Mouse (Mus musculus): Measurements from ENCODE around the gene Aldh3a1. TPM values are rescaled to one million over a fixed set of nuclear protein-coding genes. Genes with fewer than 3 reads are reported as not detected.
A peak's percentile ranks its signal among the peaks of the same experiment; 100 is the strongest.
"Not testable (repeated sequence)": the region's sequence is repeated elsewhere in the genome, so short reads cannot be mapped to it uniquely, and the experiment has no call there.

Gene Aldh3a1
- polyA plus RNA-seq, 1 experiment = not detected

DNA sequence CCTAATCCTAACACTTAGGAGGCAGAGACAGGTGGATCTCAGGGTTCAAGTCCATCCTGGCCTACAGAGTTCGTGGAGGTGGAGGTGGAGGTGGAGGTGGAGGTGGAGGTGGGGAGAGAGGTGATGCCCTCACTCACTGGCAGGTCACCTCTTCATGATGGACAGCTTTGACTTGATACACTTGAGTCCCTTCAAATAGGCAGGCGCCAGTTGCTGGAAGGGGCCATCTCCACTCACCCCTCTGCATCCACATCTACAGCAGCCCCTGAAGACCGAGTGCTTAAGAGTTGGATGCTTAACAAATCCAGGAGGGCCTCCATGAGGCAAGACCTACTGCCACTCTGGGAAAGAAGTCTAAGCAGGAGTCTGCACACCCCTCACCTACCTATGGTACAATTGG lies 44.0 kb upstream of the Aldh3a1 start:
- H3K4me1 ChIP-seq (ENCODE audit: control insufficient read depth, insufficient read depth, low read length) = no peaks in the 10 kb centered on the region
- peaks cover 85% of the 10 kb centered on the region for H3K36me3 ChIP-seq (ENCODE audit: control insufficient read depth, insufficient read depth, low read length, poor library complexity, severe bottlenecking)
- no peaks in the 10 kb centered on the region for H3K27me3 ChIP-seq (ENCODE audit: control insufficient read depth, insufficient read depth, low read length, poor library complexity, severe bottlenecking)
- H3K27ac ChIP-seq (ENCODE audit: insufficient read depth, low read length) = no peak overlapping the region
- no peak for TF ChIP-seq POLR2A (IDR thresholded peaks at IDR 0.05; ENCODE audit: insufficient read depth, low read length)
- no peak for TF ChIP-seq EP300 (IDR thresholded peaks at IDR 0.05; ENCODE audit: insufficient read depth, low read depth, low read length)
- H3K9ac ChIP-seq (ENCODE audit: low read depth, poor library complexity, severe bottlenecking) = no peak overlapping the region
- no peaks in the 10 kb centered on the region for H3K9me3 ChIP-seq (replicated peaks; ENCODE audit: control insufficient read depth, insufficient read depth, low read length, poor library complexity, severe bottlenecking)
- H3K4me3 ChIP-seq (ENCODE audit: low read depth, low read length) = no peak overlapping the region

DNA sequence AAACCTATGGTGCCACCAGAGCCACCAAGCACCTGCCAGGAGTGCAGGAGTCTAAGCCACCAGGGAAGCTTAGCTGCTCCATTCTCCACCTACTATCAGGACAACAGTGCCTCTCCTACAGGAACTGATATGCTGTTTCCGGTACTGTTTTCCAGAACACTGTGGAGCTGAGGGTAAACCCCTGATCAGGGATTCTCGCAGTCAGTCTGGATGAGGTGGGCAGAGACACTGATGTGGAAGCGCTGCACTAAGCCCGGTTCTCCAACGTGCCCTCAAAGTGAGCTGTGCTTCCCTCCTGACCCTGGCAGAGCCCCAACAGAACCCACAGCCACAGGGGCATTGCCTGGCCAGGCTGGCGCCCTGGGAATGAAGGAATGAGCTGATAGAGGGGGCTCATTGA lies 43.0 kb upstream of the Aldh3a1 start:
- Histone ChIP-seq H3K9ac (ENCODE audit: low read depth, poor library complexity, severe bottlenecking) (no peak overlapping the region), H3K27me3 (ENCODE audit: control insufficient read depth, insufficient read depth, low read length, poor library complexity, severe bottlenecking) (no peaks in the 10 kb centered on the region), H3K27ac (ENCODE audit: insufficient read depth, low read length) (no peak overlapping the region), H3K4me1 (ENCODE audit: control insufficient read depth, insufficient read depth, low read length) (no peaks in the 10 kb centered on the region), H3K4me3 (ENCODE audit: low read depth, low read length) (no peak overlapping the region), H3K9me3 (replicated peaks; ENCODE audit: control insufficient read depth, insufficient read depth, low read length, poor library complexity, severe bottlenecking) (no peaks in the 10 kb centered on the region), H3K36me3 (ENCODE audit: control insufficient read depth, insufficient read depth, low read length, poor library complexity, severe bottlenecking) (peaks cover 76% of the 10 kb centered on the region)
- TF ChIP-seq EP300 (IDR thresholded peaks at IDR 0.05; ENCODE audit: insufficient read depth, low read depth, low read length) (no peak), CTCF (IDR thresholded peaks at IDR 0.05; ENCODE audit: low read depth, low read length) (no peak), POLR2A (IDR thresholded peaks at IDR 0.05; ENCODE audit: insufficient read depth, low read length) (no peak)

DNA sequence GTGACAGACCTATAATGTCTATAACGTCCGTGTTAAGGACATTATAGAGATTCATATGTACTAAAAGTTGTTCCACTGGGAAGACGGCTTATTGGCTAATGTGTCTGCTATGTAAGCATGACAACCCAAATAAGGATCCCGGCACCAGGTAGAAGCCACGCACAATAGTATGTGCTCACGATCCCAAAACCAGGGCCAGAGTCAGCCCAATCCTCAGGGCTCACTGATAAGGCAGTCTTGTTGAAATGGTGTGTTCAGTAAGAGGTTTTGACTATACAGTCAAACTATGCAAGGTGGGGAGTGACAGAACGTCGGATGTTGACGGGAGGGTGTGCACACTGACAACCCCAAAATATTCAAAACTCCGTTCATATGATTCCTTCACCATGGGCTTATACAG lies 42.5 kb upstream of the Aldh3a1 start:
- H3K27me3 ChIP-seq (ENCODE audit: control insufficient read depth, insufficient read depth, low read length, poor library complexity, severe bottlenecking) = no peaks in the 10 kb centered on the region
- no peak overlapping the region for H3K4me3 ChIP-seq (ENCODE audit: low read depth, low read length)
- H3K36me3 ChIP-seq (ENCODE audit: control insufficient read depth, insufficient read depth, low read length, poor library complexity, severe bottlenecking) = peaks cover 72% of the 10 kb centered on the region
- H3K4me1 ChIP-seq (ENCODE audit: control insufficient read depth, insufficient read depth, low read length) = no peaks in the 10 kb centered on the region
- H3K9me3 ChIP-seq (replicated peaks; ENCODE audit: control insufficient read depth, insufficient read depth, low read length, poor library complexity, severe bottlenecking) = no peaks in the 10 kb centered on the region
- no peak overlapping the region for H3K9ac ChIP-seq (ENCODE audit: low read depth, poor library complexity, severe bottlenecking)
- TF ChIP-seq EP300 (IDR thresholded peaks at IDR 0.05; ENCODE audit: insufficient read depth, low read depth, low read length) (no peak), POLR2A (IDR thresholded peaks at IDR 0.05; ENCODE audit: insufficient read depth, low read length) (no peak), CTCF (IDR thresholded peaks at IDR 0.05; ENCODE audit: low read depth, low read length) (no peak)
- no peak overlapping the region for H3K27ac ChIP-seq (ENCODE audit: insufficient read depth, low read length)

DNA sequence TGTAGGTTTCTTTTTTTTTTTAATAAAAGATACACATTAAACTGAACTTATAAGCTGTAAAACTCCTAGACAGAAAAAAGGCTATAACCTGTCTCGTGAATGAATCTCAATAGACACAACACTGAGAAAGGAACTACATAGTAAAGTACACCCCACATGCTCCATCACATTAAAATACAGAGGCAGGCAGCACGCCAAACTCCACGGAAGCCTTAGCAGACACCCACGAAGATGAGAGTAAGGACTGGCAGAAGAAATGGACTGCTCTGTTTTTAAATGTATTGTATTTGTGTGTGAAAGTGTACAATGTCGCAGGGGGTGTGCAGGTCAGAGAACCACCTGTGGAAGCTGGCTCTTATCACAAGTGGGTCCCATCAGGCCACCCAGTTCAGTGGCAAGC lies 37.2 kb upstream of the Aldh3a1 start:
- Histone ChIP-seq H3K4me3 (ENCODE audit: low read depth, low read length) (no peak overlapping the region), H3K9me3 (replicated peaks; ENCODE audit: control insufficient read depth, insufficient read depth, low read length, poor library complexity, severe bottlenecking) (no peaks in the 10 kb centered on the region), H3K36me3 (ENCODE audit: control insufficient read depth, insufficient read depth, low read length, poor library complexity, severe bottlenecking) (peaks cover 22% of the 10 kb centered on the region), H3K27ac (ENCODE audit: insufficient read depth, low read length) (no peak overlapping the region), H3K4me1 (ENCODE audit: control insufficient read depth, insufficient read depth, low read length) (no peaks in the 10 kb centered on the region), H3K9ac (ENCODE audit: low read depth, poor library complexity, severe bottlenecking) (no peak overlapping the region), H3K27me3 (ENCODE audit: control insufficient read depth, insufficient read depth, low read length, poor library complexity, severe bottlenecking) (no peaks in the 10 kb centered on the region)
- TF ChIP-seq EP300 (IDR thresholded peaks at IDR 0.05; ENCODE audit: insufficient read depth, low read depth, low read length) (no peak), CTCF (IDR thresholded peaks at IDR 0.05; ENCODE audit: low read depth, low read length) (no peak), POLR2A (IDR thresholded peaks at IDR 0.05; ENCODE audit: insufficient read depth, low read length) (no peak)

DNA sequence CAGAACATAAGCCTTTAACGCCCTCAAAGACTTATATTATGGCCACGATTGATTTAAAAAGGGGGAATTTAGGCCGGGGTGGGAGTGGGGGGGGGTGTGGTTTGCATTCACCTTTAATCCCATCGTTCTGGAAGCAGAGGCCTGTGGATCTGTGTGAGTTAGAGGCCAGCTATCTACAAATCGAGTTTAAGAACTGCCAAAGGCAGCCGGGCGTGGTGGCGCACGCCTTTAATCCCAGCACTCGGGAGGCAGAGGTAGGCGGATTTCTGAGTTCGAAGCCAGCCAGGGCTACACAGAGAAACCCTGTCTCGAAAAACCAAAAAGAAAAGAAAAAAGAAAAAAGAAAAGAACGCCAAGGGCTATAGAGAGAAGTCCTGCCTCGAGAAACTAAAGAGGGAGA lies 33.9 kb upstream of the Aldh3a1 start:
- not testable (repeated sequence) for H3K36me3 ChIP-seq (ENCODE audit: control insufficient read depth, insufficient read depth, low read length, poor library complexity, severe bottlenecking); H3K27ac ChIP-seq (ENCODE audit: insufficient read depth, low read length); H3K4me1 ChIP-seq (ENCODE audit: control insufficient read depth, insufficient read depth, low read length); H3K4me3 ChIP-seq (ENCODE audit: low read depth, low read length); H3K9me3 ChIP-seq (replicated peaks; ENCODE audit: control insufficient read depth, insufficient read depth, low read length, poor library complexity, severe bottlenecking); H3K27me3 ChIP-seq (ENCODE audit: control insufficient read depth, insufficient read depth, low read length, poor library complexity, severe bottlenecking)
- H3K9ac ChIP-seq (ENCODE audit: low read depth, poor library complexity, severe bottlenecking) = 0 out of 2 replicates have a peak overlapping the region, but pooled peaks have one; percentile 72

DNA sequence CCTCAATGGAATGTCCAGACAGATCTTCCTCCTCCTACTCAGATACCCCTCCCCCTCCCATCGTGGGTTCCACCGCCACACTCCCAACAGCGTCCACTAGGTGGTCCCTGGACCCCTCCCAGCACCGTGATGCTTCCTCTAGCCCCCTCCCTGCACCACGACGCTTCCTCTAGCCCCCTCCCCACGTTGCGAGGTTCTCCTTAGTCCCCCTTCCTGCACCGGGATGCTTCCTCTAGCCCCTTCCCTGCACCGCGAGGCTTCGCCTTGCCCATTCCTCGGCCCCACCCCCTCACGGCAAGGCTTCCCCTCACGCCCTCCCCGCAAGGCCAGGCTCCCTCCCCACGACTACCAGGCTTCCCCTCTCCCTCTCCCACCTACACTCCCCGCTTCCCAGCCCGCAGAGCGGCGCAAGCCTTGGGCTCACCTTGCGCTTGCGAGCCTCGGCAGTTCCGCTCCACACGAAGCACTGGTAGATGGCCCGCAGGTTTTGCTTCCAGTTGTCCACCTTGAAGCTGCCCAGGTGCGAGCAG lies 33.0 kb upstream of the Aldh3a1 start:
- H3K27ac ChIP-seq (ENCODE audit: insufficient read depth, low read length) = no peak overlapping the region
- peak overlapping the region; percentile 92 for H3K4me3 ChIP-seq (ENCODE audit: low read depth, low read length)
- no peaks in the 10 kb centered on the region for H3K9me3 ChIP-seq (replicated peaks; ENCODE audit: control insufficient read depth, insufficient read depth, low read length, poor library complexity, severe bottlenecking)
- peak overlapping the region; percentile 72 for H3K9ac ChIP-seq (ENCODE audit: low read depth, poor library complexity, severe bottlenecking)
- TF ChIP-seq CTCF (IDR thresholded peaks at IDR 0.05; ENCODE audit: low read depth, low read length) (peak; percentile 22), EP300 (IDR thresholded peaks at IDR 0.05; ENCODE audit: insufficient read depth, low read depth, low read length) (no peak)
- no peaks in the 10 kb centered on the region for H3K36me3 ChIP-seq (ENCODE audit: control insufficient read depth, insufficient read depth, low read length, poor library complexity, severe bottlenecking)
- H3K4me1 ChIP-seq (ENCODE audit: control insufficient read depth, insufficient read depth, low read length) = no peaks in the 10 kb centered on the region
- H3K27me3 ChIP-seq (ENCODE audit: control insufficient read depth, insufficient read depth, low read length, poor library complexity, severe bottlenecking) = no peaks in the 10 kb centered on the region
